Mouse (Mus musculus) stomach, postnatal 0 days (tissue): ENCODE data around the gene Stra6.

Experiments used
- CTCF ChIP-seq: IDR thresholded peaks from 2 replicates; pipeline ENCODE4 v1.5.1; 2016; ENCODE audit warnings: antibody characterized with exemption, low read depth, mild to moderate bottlenecking, moderate library complexity
- EP300 ChIP-seq: optimal IDR thresholded peaks from 2 replicates; pipeline ENCODE3; 2016; ENCODE audit warnings: antibody characterized with exemption

GRCm38 (mm10) chr9:58169426-58169825, 105.8 kb downstream of the Stra6 start:
- TF ChIP-seq CTCF (no peak), EP300 (no peak)
